Mouse (Mus musculus): ENCODE results near the gene Cdc25a. TPM values are rescaled to one million over a fixed set of nuclear protein-coding genes. Genes with fewer than 3 reads are reported as not detected.

The Cdc25a gene
- not detected in 2 replicates for polyA plus RNA-seq (2012; ENCODE audit: insufficient read depth, insufficient read length, low replicate concordance, missing spikeins)

- Histone ChIP-seq H3K4me3 (ENCODE audit: insufficient read depth, low read depth, low read length) (peak within 1 kb of the TSS; percentile 81), H3K27ac (ENCODE audit: insufficient read depth, low read depth, low read length) (no peak within 1 kb of the TSS), H3K4me1 (ENCODE audit: control insufficient read depth, insufficient read depth, low read length) (peaks cover 3% of the 10 kb centered on the region; the same call in 1 of the 2 replicates)
- whole genome bisulfite sequencing: 5% methylated on average over 33 of the region's 33 CpGs
- no peak for TF ChIP-seq POLR2A (IDR thresholded peaks at IDR 0.05; ENCODE audit: insufficient read depth, low read depth, low read length)
- no peak for TF ChIP-seq CTCF (IDR thresholded peaks at IDR 0.05; ENCODE audit: insufficient read depth, low read depth, low read length)
Observed at GRCm38 (mm10) chr9:109874797-109875691, at the start of gene Cdc25a. TSS of gene Cdc25a (plus strand) at chr9:109875579.

DNA sequence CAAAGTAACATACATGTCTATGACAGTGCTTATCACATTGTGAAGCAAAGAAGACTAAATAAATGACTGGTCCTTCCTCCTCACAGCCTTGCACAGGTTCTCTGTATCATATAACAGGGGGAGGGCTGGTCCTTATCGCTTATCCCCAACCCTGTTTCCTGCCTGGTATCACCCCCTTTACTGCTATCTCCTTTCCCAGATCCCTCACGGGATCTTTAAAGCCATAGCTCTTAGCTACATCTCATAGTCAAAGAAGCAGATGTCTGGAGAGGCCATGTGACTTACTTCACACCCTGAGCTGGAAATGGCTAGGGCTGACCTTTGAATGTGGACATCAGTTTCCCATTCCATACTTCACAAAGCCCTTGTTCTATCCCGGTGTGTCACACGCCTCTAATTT, 49.6 kb upstream of the Cdc25a start:
- no peak overlapping the region for H3K27ac ChIP-seq (ENCODE audit: insufficient read depth, low read depth, low read length)
- no peaks in the 10 kb centered on the region for H3K4me1 ChIP-seq (ENCODE audit: control insufficient read depth, insufficient read depth, low read length)
- WGBS: 77% methylated on average over 4 of the region's 4 CpGs
- H3K4me3 ChIP-seq (ENCODE audit: insufficient read depth, low read depth, low read length): no peak overlapping the region
- TF ChIP-seq CTCF (IDR thresholded peaks at IDR 0.05; ENCODE audit: insufficient read depth, low read depth, low read length) (no peak), POLR2A (IDR thresholded peaks at IDR 0.05; ENCODE audit: insufficient read depth, low read depth, low read length) (no peak)

- no peak for TF ChIP-seq CTCF (IDR thresholded peaks at IDR 0.05; ENCODE audit: insufficient read depth, low read depth, low read length)
- no peak for TF ChIP-seq POLR2A (IDR thresholded peaks at IDR 0.05; ENCODE audit: insufficient read depth, low read depth, low read length)
- WGBS: 76% methylated on average over 5 of the region's 5 CpGs
Observed at GRCm38 (mm10) chr9:109826181-109826580, 49.2 kb upstream of the Cdc25a start.

DNA sequence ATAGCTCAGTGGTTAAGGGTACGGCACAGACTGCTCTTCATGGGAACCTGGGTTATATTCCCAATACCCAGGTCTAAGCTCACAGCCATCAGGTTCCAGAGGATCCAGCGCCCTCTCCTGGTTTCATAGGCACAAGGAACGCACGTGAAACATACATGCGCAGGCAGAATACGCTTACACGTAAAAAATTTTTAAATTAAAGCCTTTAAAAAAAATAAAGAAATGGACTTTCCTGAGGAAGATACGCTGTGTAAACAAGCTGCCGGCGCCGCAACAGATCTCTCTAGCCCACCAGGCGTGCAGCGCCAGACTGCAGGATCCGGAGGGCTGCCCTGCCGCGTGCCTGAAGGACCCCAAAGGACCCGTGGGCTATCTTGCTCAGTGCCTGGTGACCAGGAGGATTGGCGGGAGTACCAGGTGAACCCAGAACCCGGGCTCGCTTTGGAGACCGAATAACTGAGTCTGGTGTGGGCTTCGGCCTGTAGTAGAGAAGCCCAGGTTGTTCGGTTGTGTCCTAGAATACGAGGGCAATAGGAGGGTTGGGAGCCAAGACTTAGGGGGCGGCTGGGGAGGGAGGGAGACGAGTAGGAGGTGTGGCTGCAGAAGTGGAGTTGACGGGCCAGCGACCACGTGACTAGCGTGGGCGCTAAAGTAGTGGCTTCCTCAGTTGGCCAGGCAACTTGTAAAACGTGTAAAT, 42.8 kb upstream of the Cdc25a start, which contains the start of gene Nme6:
Gene Nme6, plus strand, starts transcription at position 359 of the 697 bp plus-strand sequence.
- peak within 1 kb of the TSS; percentile 87 for H3K4me3 ChIP-seq (ENCODE audit: insufficient read depth, low read depth, low read length)
- TF ChIP-seq CTCF (IDR thresholded peaks at IDR 0.05; ENCODE audit: insufficient read depth, low read depth, low read length) (peak; percentile 59), POLR2A (IDR thresholded peaks at IDR 0.05; ENCODE audit: insufficient read depth, low read depth, low read length) (peak; percentile 67)
- no peak within 1 kb of the TSS; the same call in 1 of the 2 replicates for H3K27ac ChIP-seq (ENCODE audit: insufficient read depth, low read depth, low read length)
- peaks cover 5% of the 10 kb centered on the region for H3K4me1 ChIP-seq (ENCODE audit: control insufficient read depth, insufficient read depth, low read length)
- under 1% methylated on average over 32 of the region's 32 CpGs for WGBS

More at GRCm38 (mm10) chr9:109826181-109826580, 49.2 kb upstream of the Cdc25a start:
- H3K27ac ChIP-seq (ENCODE audit: insufficient read depth, low read depth, low read length): no peak overlapping the region
- H3K4me1 ChIP-seq (ENCODE audit: control insufficient read depth, insufficient read depth, low read length): no peaks in the 10 kb centered on the region
- H3K4me3 ChIP-seq (ENCODE audit: insufficient read depth, low read depth, low read length): no peak overlapping the region

GRCm38 (mm10) chr9:109833088-109833412, 42.3 kb upstream of the Cdc25a start:
- TF ChIP-seq CTCF (IDR thresholded peaks at IDR 0.05; ENCODE audit: insufficient read depth, low read depth, low read length): no peak
- TF ChIP-seq POLR2A (IDR thresholded peaks at IDR 0.05; ENCODE audit: insufficient read depth, low read depth, low read length): no peak
- Histone ChIP-seq H3K4me1 (ENCODE audit: control insufficient read depth, insufficient read depth, low read length) (peaks cover 5% of the 10 kb centered on the region), H3K4me3 (ENCODE audit: insufficient read depth, low read depth, low read length) (peak overlapping the region; percentile 87), H3K27ac (ENCODE audit: insufficient read depth, low read depth, low read length) (no peak overlapping the region)
- WGBS: 5% methylated on average over 6 of the region's 6 CpGs

GRCm38 (mm10) chr9:109849312-109849758, 26.0 kb upstream of the Cdc25a start, which contains the start of gene Camp:
TSS of gene Camp (minus strand) at chr9:109849617.
- H3K27ac ChIP-seq (ENCODE audit: insufficient read depth, low read depth, low read length): no peak within 1 kb of the TSS
- no peaks in the 10 kb centered on the region for H3K4me1 ChIP-seq (ENCODE audit: control insufficient read depth, insufficient read depth, low read length)
- TF ChIP-seq POLR2A (IDR thresholded peaks at IDR 0.05; ENCODE audit: insufficient read depth, low read depth, low read length): no peak
- no peak for TF ChIP-seq CTCF (IDR thresholded peaks at IDR 0.05; ENCODE audit: insufficient read depth, low read depth, low read length)
- WGBS: 35% methylated on average over 6 of the region's 6 CpGs
- H3K4me3 ChIP-seq (ENCODE audit: insufficient read depth, low read depth, low read length): no peak within 1 kb of the TSS

GRCm38 (mm10) chr9:109850099-109850498, 25.3 kb upstream of the Cdc25a start:
- WGBS: 93% methylated on average over 5 of the region's 5 CpGs
- TF ChIP-seq POLR2A (IDR thresholded peaks at IDR 0.05; ENCODE audit: insufficient read depth, low read depth, low read length) (no peak), CTCF (IDR thresholded peaks at IDR 0.05; ENCODE audit: insufficient read depth, low read depth, low read length) (no peak)
- Histone ChIP-seq H3K4me3 (ENCODE audit: insufficient read depth, low read depth, low read length) (no peak overlapping the region), H3K4me1 (ENCODE audit: control insufficient read depth, insufficient read depth, low read length) (no peaks in the 10 kb centered on the region), H3K27ac (ENCODE audit: insufficient read depth, low read depth, low read length) (no peak overlapping the region)

DNA sequence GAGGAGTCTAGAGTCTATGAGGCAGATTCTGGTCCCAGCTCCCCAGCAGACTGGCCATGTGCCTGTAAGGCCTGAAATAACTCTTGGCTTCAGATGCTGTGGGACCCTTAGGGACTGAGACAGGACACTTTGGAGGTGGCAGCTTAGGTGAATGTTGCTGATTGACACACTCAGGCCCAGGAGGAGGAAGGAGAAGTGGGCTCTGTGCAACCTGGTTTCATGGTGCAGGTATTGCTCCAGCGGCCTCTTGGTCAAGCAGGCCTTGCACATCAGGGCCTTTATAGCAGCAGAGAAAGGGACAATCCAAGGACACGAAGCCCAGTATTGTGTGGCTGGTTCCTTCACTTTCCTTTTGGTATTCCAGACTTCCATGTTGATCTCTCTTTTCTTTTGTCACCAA, 21.0 kb upstream of the Cdc25a start:
- WGBS: 82% methylated on average over 2 of the region's 2 CpGs
- Histone ChIP-seq H3K4me3 (ENCODE audit: insufficient read depth, low read depth, low read length) (no peak overlapping the region), H3K27ac (ENCODE audit: insufficient read depth, low read depth, low read length) (no peak overlapping the region), H3K4me1 (ENCODE audit: control insufficient read depth, insufficient read depth, low read length) (no peaks in the 10 kb centered on the region)
- TF ChIP-seq CTCF (IDR thresholded peaks at IDR 0.05; ENCODE audit: insufficient read depth, low read depth, low read length): no peak
- TF ChIP-seq POLR2A (IDR thresholded peaks at IDR 0.05; ENCODE audit: insufficient read depth, low read depth, low read length): no peak

GRCm38 (mm10) chr9:109855947-109856346, 19.4 kb upstream of the Cdc25a start:
- no peak overlapping the region for H3K27ac ChIP-seq (ENCODE audit: insufficient read depth, low read depth, low read length)
- H3K4me3 ChIP-seq (ENCODE audit: insufficient read depth, low read depth, low read length): no peak overlapping the region
- WGBS: 81% methylated on average over 6 of the region's 6 CpGs
- TF ChIP-seq CTCF (IDR thresholded peaks at IDR 0.05; ENCODE audit: insufficient read depth, low read depth, low read length) (no peak), POLR2A (IDR thresholded peaks at IDR 0.05; ENCODE audit: insufficient read depth, low read depth, low read length) (no peak)
- H3K4me1 ChIP-seq (ENCODE audit: control insufficient read depth, insufficient read depth, low read length): no peaks in the 10 kb centered on the region

All from olfactory bulb, adult 2 months (tissue).